Mouse (Mus musculus): ENCODE data around the gene Cpne6. TPM values are rescaled to one million over a fixed set of nuclear protein-coding genes. Genes with fewer than 3 reads are reported as not detected.

Gene Cpne6
- 100 to 1,000 TPM; 306 to 335 TPM for total RNA-seq (2021)
- long read RNA-seq, transcript Cpne6-201 (17 exons, 2,201 nt) = major isoform, 110 of 588 reads
- long read RNA-seq, transcript Cpne6-203 (17 exons, 2,178 nt) = minor isoform, 8 of 588 reads
- long read RNA-seq, transcript Cpne6-205 (15 exons, 2,657 nt) = minor isoform, 5 of 588 reads
- long read RNA-seq, partial matches to known transcripts = 75 of 588 reads
- long read RNA-seq, other reads (novel, unspliced or antisense) = 389 of 588 reads

DNA sequence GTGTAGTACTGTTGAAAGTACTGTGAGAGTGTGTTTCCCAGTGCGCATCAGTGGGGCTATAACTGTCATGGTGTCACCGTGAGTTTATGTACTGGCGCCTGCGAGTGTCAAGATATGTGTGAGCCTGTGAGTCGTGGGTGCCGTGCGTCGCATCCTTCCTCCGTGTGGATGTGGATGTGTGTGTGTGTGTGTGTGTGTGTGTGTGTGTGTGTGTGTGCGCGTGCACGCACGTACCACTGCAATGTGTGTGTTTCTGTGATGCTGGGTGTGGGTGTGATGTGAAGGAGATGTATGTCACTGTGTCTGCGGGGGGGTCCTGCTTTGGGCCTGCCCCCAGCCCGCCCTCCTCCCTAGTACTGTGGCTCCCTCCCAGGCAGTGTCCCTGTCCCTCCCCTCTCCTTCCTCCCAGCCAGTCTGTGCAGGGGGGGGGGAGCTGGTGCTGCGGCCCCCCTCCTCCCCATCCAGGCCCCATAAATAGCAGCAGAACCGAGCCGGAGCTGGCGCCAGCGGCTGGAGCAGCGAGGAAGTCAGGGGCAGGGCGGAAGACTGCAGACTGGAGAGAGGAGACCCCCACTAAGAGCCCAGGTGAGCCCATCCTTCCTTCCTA, at the start of gene Cpne6:
Cpne6 (plus strand) TSS at position 321 of the 607 bp plus-strand sequence.
- peak; percentile 46 to 57 for DNase-seq (ENCODE audit: low spot score in 2 of 2)

DNA sequence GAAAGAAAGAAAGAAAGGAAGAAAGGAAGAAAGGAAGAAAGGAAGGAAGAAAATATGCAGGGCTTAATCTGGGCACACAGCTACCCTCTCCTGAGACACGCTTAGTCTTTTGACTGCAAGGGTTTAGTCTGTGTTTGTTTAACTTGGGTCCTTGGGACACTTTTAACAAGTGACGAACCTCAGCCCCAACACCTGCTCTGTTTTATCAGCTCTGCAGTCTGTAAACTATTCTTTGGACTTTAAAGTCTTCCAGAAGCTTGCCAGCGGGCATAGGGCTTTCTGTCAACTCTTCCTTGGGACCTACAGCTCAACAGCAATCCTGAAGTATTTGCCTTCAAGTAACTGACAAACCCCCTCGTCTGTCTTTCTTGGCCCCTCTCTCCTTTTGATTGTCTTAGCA, 48.5 kb upstream of the Cpne6 start:
- no peak for DNase-seq (ENCODE audit: low spot score in 2 of 2)

DNA sequence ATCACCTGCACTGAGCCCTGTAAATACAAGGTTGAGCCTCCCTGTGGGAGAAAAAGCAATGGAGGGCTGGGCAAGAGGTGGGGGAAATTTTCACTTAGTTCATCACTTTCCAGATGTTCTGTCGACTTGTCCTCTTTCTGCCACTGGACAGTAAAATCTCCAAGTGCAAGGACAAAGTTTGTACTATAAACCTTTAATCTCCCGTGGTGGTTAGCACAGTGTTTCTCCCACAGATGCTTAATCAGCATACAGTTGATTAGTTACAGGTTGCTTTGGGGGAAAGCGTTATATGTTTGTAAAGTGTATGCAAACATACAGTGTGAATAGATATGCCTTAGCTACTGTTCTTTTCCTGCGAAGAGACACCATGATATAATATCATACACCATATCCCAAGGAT, 43.8 kb upstream of the Cpne6 start:
- DNase-seq (ENCODE audit: low spot score in 2 of 2) = no peak

DNA sequence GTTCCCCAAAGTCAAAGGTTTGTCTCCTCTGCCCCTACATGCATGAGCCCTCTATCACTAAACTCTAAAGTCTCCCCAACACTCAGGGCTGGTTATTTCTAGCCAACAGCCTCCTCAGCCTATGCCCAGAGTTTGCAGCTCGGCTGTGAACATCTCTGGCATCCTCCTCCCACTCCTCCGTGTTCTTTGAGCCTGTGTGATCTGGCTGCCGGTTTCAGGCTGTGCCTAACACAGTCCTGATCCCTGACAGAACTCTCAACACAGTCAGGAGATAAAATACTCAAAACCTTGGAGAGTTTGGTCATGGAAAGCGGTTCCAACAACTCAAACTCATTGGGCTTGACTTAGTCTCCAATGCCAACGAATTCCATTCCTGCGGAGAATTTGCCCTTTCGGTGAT, 43.1 kb upstream of the Cpne6 start:
- no peak for DNase-seq (ENCODE audit: low spot score in 2 of 2)

DNA sequence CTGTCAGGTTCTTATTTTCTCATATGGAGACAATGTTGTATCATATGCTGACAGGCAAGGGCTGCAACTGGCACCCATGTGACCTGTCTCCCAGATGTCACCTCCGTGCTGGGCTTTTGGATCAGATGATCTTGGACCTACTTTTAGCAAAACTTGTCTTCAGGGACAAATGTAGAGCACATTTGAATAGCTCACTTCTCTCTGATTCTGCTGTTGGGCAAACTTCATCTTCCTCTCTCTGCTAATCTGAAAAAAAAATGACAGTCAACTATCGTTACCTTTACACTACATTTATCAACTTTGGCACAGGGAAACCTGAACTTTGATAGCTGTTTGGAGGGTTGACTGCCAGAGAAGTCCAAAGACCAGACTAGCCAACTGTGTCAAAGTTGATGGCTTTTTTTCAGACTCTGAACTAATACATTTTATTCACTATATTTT, 41.9 kb upstream of the Cpne6 start:
- DNase-seq (ENCODE audit: low spot score in 2 of 2) = no peak

DNA sequence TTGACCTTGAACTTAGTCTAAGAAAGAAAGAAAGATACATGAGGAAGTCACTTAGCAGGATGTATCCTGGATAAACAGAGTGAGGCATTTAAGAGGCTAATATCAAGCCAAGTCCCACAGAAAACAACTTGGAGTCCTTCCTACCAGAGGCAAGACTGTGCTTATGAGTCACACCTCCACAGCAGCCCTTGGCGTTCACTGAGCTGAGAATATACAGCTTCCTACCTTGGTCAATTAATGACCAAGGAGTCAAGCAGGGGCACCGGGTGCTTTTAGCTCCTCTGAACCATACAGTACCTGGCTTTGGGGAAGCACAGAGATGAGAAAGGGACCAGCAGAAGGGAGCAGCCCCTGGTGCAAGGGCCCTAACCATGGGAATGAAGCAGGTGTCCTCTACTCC, 41.2 kb upstream of the Cpne6 start:
- no peak for DNase-seq (ENCODE audit: low spot score in 2 of 2)

DNA sequence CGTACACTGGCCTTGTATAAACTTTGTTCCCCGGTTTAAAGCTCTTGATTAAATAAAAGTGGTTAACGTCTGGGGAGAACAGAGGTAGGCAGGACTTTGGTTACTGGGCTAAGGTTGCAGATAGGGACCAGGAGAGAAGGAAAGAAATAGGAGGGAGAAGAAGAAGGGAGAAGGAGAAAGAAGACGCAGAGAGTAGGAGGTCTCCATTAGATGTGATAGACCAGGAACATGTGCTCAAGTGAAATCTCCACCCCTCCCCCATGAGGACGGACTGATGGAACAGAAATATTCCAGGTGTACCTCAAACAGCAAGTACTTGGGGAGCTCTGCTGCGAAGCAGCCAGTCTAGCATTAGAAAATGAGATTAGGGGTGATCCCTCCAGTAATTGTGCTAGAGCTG, 40.4 kb upstream of the Cpne6 start:
- no peak for DNase-seq (ENCODE audit: low spot score in 2 of 2)

DNA sequence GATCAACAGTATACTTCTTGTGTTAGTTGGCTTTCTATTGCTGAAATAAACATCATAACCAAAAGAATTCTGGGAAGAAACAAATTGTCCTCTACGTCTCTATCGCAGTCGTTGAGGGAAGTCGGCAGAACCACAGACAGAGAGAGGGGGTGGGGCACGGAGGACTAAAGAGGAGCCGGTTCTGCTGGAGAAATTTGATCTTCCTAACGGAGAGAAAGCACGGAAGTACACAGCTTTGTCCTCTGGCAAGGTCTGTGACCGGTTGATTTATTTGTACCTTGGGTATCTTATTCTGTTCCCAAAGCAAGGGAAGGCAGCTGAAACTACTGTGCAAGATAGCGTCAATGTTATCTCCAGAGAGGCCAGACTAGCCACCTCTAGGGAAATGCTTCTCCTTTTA, 39.4 kb upstream of the Cpne6 start:
- DNase-seq (ENCODE audit: low spot score in 2 of 2) = no peak

DNA sequence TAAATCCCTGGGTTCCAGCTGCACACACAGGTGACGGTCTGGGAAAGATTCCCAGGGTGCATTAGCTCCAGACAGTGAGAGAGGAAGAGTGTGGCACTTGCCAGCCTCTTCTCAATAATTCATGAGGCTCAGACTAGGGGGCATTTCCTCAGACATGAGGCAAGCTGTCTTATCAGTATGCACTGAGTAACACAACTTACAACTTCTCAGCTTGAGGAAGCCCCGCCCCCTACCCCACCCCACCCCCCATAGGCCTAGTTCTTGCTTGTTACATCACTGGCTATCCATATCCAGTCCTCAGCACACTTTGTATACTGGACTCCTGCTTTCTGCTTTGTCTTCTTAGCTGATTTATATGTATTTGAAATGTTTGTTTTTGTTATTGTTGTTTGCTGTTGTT, 34.6 kb upstream of the Cpne6 start:
- DNase-seq (ENCODE audit: low spot score in 2 of 2) = no peak

DNA sequence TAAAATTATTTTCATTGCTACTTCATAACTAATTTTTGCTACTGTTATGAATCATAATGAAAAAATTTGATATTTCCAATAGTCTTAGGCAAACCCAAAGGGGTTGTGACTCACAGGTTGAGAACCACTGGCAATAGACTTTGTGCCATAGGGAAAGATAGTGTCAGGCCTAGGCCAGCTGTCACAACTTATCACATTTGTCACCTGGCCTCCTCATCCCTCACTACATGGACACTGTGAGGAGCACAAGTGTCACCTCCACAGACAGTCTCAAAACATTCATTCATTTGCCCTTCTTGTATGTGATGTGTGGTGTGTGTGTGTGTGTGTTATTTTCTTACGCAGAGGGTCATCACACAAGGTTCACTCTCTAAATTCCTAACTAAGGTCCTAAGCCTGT, 32.8 kb upstream of the Cpne6 start:
- no peak for DNase-seq (ENCODE audit: low spot score in 2 of 2)

DNA sequence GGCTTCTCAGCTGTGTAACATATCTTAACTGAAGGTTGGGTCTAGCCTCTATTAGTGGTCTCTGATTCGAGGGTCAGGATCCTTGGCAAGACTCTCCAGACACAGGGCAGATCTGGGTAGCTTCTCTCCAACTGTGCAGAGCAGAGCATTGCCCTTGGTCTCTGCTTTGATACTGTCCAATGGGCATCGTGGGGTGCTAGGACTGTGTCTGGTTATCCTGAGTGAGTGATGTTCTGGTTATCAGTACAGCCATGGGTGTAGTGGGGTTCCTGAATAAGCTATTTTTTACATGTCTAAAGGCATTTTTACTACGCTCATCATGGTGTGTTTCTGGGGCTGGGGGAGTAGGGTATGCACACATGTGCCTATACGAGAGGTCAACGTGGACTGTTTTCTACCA, 32.4 kb upstream of the Cpne6 start:
- DNase-seq (ENCODE audit: low spot score in 2 of 2) = no peak

DNA sequence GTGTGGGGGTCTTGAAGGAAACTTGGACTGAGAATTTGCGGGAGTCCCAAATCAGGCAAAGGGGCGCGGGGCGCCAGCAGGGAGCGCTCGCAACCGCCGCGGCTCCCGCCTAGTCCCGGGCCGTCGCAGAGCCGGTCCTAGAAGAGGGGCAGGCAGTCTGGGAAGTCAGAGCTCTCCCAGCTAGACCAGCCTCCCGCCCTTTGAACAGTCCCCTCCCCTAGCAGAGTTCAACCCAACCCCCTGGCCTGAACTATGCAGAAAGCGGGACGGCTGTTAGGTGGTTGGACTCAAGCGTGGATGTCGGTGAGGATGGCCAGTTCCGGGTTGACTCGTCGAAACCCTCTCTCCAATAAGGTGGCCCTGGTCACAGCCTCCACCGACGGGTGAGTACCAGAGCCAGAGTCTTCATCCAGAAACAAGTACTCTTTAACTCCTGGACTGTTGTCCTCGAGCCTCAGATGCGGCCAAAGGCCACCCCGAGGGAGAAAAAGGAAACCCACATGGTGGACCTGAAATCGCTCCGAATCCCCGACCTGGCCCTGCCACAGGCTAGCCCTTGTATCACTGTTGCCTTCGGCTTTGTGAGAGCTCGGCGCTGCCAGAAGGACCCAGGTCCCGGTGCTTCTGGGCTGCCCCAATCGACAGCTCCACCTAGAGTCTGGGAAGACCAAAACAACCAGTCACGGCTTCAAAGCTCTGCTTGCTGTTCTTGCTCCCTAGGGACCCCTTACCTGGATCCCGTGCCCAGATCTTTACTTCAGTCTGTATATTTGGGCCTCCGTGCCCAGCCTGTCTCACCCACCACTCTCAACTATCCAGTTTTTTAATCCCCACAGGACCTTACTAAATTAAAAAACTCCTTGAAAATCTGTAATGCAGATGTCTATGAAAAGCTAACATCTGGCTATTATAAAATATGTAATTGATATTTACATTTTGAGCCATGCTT, 31.3 kb upstream of the Cpne6 start, which contains the start of gene Dhrs4:
Dhrs4 (plus strand) TSS at position 108 of the 949 bp plus-strand sequence.
- peak; percentile 68 to 75 for DNase-seq (ENCODE audit: low spot score in 2 of 2)

DNA sequence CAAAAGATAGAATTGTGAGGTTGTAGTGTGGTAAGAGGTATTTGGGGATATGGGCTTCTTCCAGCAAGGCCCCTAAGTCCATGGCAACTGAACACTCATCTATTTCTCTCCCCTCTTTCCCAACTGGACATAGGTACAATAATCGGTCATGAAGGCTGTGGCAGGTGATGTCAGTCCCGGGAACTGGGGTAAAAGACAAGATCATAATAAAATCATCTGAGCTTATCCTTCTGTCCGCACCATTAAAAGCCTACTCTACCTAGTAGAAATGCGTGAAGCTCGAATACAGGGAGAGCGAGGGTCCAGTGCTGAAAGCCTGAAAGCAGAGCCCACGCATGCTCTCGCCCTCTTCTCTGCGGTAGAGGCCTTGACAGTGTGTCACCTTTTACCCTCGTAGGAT, 30.6 kb upstream of the Cpne6 start:
- no peak for DNase-seq (ENCODE audit: low spot score in 2 of 2)

DNA sequence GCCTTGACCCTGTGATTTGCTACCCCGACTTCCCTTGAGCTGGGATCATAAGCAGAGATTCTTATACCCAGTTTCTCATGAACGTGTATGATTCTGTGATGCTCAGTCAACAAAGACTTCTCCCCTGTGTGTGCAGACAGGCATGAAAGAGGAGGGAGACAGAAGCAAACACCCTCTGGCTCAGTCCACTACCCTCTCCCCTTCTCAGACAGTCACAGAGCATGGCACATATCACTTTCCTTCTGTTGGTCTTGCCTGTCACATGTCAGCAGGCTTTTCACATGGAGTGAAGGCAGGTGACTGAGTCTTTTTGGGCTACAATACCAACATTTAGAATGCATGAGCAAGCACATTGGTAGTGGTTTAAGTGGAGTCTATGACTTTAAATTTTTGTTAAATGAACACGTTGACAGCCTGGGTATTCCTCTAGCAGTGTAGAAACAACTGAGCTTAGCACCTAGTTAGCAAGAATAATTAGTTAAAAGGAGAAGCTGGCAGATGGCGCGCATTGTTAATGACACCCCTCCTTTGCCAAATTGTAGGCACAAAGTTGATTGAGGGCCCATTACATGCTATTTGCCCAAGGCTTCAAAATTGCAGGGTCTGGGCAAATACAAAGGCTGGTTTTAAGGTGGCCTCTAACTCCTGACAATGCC, 25.7 kb upstream of the Cpne6 start:
- peak in 1 of 2 experiments; percentile 55 for DNase-seq (ENCODE audit: low spot score in 2 of 2)

DNA sequence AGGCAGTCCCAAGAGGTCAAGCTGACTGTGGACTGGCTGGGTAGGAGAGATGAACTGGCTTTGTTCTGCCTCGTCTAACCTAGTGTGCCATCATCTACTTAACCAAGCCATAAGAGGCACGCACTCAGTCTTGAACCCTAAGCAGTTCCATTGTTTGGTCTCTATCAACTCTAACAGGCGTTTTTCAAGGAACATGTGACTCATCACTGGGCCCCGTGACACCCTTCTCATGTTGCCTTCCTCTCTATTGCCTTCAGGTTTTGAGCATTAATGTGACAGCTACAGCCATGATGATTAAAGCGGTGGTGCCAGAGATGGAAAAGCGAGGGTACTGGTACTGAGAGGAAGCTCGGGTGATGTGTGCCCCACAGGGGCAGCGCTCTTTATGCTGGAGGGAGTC, 23.4 kb upstream of the Cpne6 start:
- DNase-seq (ENCODE audit: low spot score in 2 of 2) = no peak

DNA sequence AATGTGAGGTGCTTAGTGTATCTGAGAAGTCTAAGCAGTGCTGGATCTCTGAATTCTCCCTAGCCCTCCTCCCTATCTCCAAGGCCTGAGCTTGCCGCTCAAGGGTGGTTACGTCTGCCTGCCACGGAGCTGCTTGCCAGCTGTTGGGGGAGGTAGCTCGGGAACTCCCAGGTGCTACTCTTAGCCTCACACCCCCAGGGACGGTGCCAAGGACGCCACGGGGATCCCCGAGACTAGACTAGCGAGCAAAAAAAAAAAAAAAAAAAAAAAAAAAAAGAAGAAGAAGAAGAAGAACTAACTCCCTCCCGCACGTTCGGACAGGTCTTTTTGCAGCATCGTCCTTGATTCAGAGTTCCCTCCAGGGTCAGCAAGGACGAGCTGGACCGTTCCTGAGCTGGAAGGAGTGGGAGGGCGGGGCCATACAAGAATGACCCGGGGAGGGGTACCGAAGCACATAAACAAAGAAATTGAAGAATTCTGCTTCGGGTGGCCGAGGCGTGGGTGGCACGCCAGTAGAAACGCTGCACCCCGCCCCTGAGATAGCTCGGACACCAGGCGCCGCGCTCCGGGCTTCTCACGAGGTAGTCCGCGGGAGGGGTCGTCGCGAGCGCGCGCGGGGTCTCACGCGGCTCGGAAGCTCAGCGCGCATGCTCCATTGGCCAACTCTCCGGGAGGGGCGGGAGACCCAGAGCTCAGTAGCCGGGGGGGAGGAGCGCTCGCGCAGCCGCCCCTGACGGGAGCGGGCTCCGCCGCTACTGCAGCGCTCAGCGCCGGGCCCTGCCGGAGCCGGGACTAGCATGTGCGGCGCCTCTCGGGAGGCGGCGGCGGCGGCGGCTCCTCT, 19.7 kb upstream of the Cpne6 start, which contains the start of gene Carmil3:
Carmil3 (plus strand) TSS at position 291 of the 841 bp plus-strand sequence.
- peak; percentile 81 to 90 for DNase-seq (ENCODE audit: low spot score in 2 of 2)

DNA sequence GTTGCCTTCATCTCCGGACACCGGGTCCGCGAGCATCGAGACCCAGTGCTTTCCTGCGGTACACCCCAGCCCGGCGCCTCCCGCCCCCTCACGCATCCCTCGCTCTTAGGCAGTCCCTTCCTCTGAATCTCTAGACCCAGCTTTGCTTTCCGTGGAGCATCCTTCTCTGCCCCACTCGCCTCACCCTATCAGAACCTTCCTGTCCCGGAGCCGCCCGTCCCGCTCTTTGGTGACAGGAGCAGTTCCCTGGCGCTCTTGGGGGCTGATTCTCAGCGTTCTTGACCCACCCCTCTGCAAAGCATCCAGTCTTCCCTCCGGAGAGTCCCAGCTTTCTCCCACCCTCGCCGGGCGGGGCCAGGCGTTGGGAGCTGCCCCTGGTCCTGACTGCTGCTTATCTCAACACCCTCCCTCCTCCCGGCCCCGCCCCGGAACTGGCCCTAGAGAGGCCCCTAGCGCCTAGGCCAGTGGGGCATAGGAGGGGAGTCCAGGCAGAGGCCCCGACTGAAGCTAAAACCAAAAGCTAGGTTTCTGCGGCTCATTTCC, 18.9 kb upstream of the Cpne6 start:
- peak; percentile 56 to 73 for DNase-seq (ENCODE audit: low spot score in 2 of 2)

DNA sequence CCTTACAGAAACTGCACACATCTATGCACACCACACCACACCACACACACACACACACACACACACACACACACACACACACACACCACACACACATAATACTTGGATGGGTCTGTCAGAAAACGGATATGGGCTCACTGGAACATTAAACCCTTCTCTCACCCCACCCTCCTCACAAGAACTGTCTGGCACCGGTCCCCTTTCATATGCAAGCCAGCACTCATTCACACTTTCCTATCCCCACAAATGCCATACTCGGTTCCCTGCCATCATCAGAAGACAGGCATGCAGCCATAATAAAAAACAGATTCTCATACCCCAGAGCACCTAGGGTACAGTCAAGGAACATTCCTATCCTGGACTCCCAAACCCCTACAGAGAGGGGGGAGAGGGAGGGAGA, 18.1 kb upstream of the Cpne6 start:
- DNase-seq (ENCODE audit: low spot score in 2 of 2) = peak in 1 of 2 experiments; percentile 39

DNA sequence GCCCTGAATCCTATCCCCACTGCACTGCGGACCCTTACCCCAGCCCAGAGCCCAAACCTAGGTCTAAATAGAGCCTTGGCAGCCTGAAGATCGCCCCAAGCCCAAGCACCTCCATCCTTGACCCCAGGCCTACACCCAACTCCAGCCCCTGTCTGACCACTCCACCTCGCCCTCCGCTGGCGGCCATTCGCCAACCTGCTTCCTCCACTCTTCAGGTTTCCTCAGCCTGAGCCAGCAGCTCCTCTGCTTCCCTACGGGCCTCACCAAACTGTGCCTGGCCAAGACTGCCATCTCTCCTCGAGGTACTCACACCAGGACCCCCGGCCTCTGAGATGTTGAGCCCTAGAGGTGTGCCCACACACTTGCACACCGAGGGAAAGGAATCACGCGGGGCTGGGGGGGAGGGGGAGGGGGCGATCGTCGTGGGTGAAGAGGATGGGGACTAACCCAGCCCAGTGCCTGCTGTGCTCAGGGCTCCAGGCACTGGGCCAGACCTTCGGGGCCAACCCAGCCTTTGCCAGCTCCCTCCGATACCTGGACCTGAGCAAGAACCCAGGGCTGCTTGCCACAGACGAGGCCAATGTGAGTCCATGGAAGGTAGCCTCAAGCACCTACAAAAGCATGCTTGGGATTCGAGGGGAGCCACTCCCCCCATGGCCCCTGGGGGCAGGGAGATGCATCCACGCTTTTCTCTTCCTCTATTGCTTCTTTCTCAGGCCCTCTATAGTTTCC, 14.6 kb upstream of the Cpne6 start:
- no peak for DNase-seq (ENCODE audit: low spot score in 2 of 2)

All from layer of hippocampus, postnatal 10 days (tissue).